Mouse (Mus musculus): ENCODE measurements at regions not wholly inside any gene's neighbourhood (a gene's known extent, or its start where the extent isn't known, plus 50 kb on each side); places are given as distances from the start of the nearest gene placed in this dataset.

GRCm38 (mm10) chr8:116372574-116372973 is 132.2 kb upstream of the Dynlrb2 start:
- Histone ChIP-seq H3K36me3 (no peaks in the 10 kb centered on the region), H3K27me3 (no peaks in the 10 kb centered on the region), H3K4me3 (no peak overlapping the region), H3K27ac (no peak overlapping the region; the same call in 1 of the 2 replicates), H3K9ac (no peak overlapping the region), H3K9me3 (no peaks in the 10 kb centered on the region), H3K4me2 (replicated peaks) (no peak overlapping the region), H3K4me1 (peaks cover 6% of the 10 kb centered on the region; the same call in 1 of the 2 replicates)
- ATAC-seq (ENCODE audit: low FRiP score, low read depth): no peak
- WGBS: 65% methylated on average over 3 of the region's 3 CpGs

- no peaks in the 10 kb centered on the region for H3K9me3 ChIP-seq
- H3K27me3 ChIP-seq: no peaks in the 10 kb centered on the region
- no peaks in the 10 kb centered on the region for H3K36me3 ChIP-seq
- ATAC-seq (ENCODE audit: low FRiP score, low read depth): no peak
- H3K4me2 ChIP-seq (replicated peaks): no peak overlapping the region
- H3K4me1 ChIP-seq: peaks cover 6% of the 10 kb centered on the region; the same call in 1 of the 2 replicates
- 86% methylated on average over 9 of the region's 9 CpGs for WGBS
- no peak overlapping the region for H3K9ac ChIP-seq
- H3K27ac ChIP-seq: peak overlapping the region; percentile 39; the same call in 1 of the 2 replicates
- H3K4me3 ChIP-seq: no peak overlapping the region
These were observed 132.7 kb upstream of the Dynlrb2 start for GRCm38 (mm10) chr8:116372056-116372455.

DNA sequence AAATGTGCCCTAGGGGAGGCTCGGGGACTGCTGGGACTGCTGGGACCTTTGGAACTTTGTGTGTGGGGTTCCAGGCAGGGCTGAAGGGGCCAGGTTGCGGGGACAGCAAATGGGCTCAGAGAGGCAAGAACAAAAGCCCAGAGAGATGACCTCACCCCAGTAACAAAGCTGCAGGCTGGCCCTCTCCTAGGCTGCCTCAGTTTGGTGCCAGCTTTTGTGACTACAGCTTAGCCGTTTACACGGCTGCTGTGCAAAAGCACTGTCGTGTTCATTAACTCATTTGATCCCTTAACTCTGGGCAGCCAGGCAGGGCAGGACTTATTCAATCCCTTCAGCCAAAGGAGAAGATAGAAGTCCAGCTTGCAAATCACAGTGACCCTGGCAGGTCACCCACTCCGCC is 137.3 kb upstream of the Dynlrb2 start:
- no peak for ATAC-seq (ENCODE audit: low FRiP score, low read depth)
- Histone ChIP-seq H3K9me3 (0 out of 2 replicates have a peak, but pooled peaks cover 3% of the 10 kb centered on the region), H3K36me3 (no peaks in the 10 kb centered on the region), H3K4me2 (replicated peaks) (no peak overlapping the region), H3K27ac (no peak overlapping the region), H3K4me1 (peaks cover 6% of the 10 kb centered on the region; the same call in 1 of the 2 replicates), H3K9ac (no peak overlapping the region), H3K4me3 (no peak overlapping the region), H3K27me3 (peaks cover 8% of the 10 kb centered on the region; the same call in 1 of the 2 replicates)
- 80% methylated on average over 6 of the region's 6 CpGs for WGBS

- 73% methylated on average over 3 of the region's 3 CpGs for WGBS
- H3K4me1 ChIP-seq: peaks cover 6% of the 10 kb centered on the region; the same call in 1 of the 2 replicates
- ATAC-seq (ENCODE audit: low FRiP score, low read depth): no peak
These were observed 138.1 kb upstream of the Dynlrb2 start for GRCm38 (mm10) chr8:116366706-116367105.

DNA sequence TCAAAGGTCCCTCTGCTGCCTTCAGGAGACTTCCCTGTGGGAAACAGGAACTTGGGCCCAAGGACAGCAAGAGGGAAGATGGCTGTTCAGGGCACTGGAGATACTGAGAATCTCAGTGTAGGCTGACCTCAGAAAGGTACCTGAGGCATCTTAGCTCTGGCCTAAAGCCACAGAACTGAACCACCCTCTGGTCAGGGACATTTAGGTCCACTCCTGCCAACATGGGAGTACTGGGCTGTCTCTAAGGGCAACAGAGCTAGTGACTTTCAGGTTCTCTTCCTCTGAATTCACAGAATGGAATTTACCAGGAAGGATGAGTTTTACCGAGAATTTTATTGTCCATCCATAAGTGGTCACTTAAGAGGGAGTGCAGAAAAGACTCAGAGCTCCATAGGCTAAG is 140.0 kb upstream of the Dynlrb2 start:
- H3K27me3 ChIP-seq: peaks cover 8% of the 10 kb centered on the region; the same call in 1 of the 2 replicates
- no peak overlapping the region for H3K4me2 ChIP-seq (replicated peaks)
- H3K4me1 ChIP-seq: no peaks in the 10 kb centered on the region
- 0 out of 2 replicates have a peak, but pooled peaks cover 3% of the 10 kb centered on the region for H3K9me3 ChIP-seq
- H3K27ac ChIP-seq: no peak overlapping the region
- 46% methylated on average over 1 of the region's 1 CpGs for WGBS
- no peak overlapping the region for H3K9ac ChIP-seq
- no peaks in the 10 kb centered on the region for H3K36me3 ChIP-seq
- no peak overlapping the region for H3K4me3 ChIP-seq
- ATAC-seq (ENCODE audit: low FRiP score, low read depth): no peak

More at GRCm38 (mm10) chr8:116366706-116367105, 138.1 kb upstream of the Dynlrb2 start:
- H3K9ac ChIP-seq: no peak overlapping the region
- 0 out of 2 replicates have a peak, but pooled peaks cover 3% of the 10 kb centered on the region for H3K9me3 ChIP-seq
- no peak overlapping the region for H3K4me3 ChIP-seq
- H3K4me2 ChIP-seq (replicated peaks): no peak overlapping the region
- no peak overlapping the region for H3K27ac ChIP-seq
- H3K36me3 ChIP-seq: no peaks in the 10 kb centered on the region
- peaks cover 8% of the 10 kb centered on the region; the same call in 1 of the 2 replicates for H3K27me3 ChIP-seq

- no peaks in the 10 kb centered on the region for H3K4me1 ChIP-seq
- H3K9me3 ChIP-seq: 0 out of 2 replicates have a peak, but pooled peaks cover 3% of the 10 kb centered on the region
- no peak overlapping the region for H3K27ac ChIP-seq
- no peak overlapping the region for H3K9ac ChIP-seq
- 79% methylated on average over 2 of the region's 2 CpGs for WGBS
- H3K36me3 ChIP-seq: no peaks in the 10 kb centered on the region
- no peak overlapping the region for H3K4me3 ChIP-seq
- no peak overlapping the region for H3K4me2 ChIP-seq (replicated peaks)
- ATAC-seq (ENCODE audit: low FRiP score, low read depth): no peak
- H3K27me3 ChIP-seq: peaks cover 8% of the 10 kb centered on the region; the same call in 1 of the 2 replicates
These were observed 140.6 kb upstream of the Dynlrb2 start for GRCm38 (mm10) chr8:116364172-116364571.

- H3K4me3 ChIP-seq: no peak overlapping the region
- no peak overlapping the region for H3K9ac ChIP-seq
- no peaks in the 10 kb centered on the region for H3K36me3 ChIP-seq
- no peak overlapping the region for H3K4me2 ChIP-seq (replicated peaks)
- H3K4me1 ChIP-seq: no peaks in the 10 kb centered on the region
- H3K27ac ChIP-seq: no peak overlapping the region
- no peak for ATAC-seq (ENCODE audit: low FRiP score, low read depth)
- peaks cover 8% of the 10 kb centered on the region; the same call in 1 of the 2 replicates for H3K27me3 ChIP-seq
- WGBS: 44% methylated on average over 4 of the region's 4 CpGs
- H3K9me3 ChIP-seq: 0 out of 2 replicates have a peak, but pooled peaks cover 3% of the 10 kb centered on the region
These were observed 142.4 kb upstream of the Dynlrb2 start for GRCm38 (mm10) chr8:116362351-116362750.

DNA sequence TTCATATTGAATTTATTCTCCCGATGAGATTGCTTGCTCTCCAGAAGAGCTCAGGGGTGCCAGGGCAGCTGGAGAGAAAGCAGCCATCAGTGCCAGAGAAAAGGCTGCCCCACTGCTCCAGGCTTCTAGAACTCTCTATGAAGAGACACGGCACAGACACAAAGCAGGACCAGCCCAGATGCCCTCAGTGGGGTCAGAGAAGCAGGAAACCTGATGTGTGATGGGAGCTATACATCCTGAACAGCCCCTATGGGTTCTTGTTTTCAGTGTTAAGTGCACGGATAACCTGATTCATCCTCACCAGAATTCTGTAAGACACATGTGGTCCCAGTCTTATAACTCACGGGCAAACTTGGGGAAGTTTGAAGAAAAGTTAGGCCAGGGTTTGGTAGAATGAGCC is 145.0 kb upstream of the Dynlrb2 start:
- Histone ChIP-seq H3K27me3 (0 out of 2 replicates have a peak, but pooled peaks cover 2% of the 10 kb centered on the region), H3K36me3 (no peaks in the 10 kb centered on the region), H3K9me3 (no peaks in the 10 kb centered on the region), H3K4me3 (no peak overlapping the region), H3K4me1 (no peaks in the 10 kb centered on the region), H3K4me2 (replicated peaks) (no peak overlapping the region), H3K9ac (no peak overlapping the region), H3K27ac (no peak overlapping the region)
- WGBS: 80% methylated on average over 4 of the region's 4 CpGs
- no peak for ATAC-seq (ENCODE audit: low FRiP score, low read depth)

DNA sequence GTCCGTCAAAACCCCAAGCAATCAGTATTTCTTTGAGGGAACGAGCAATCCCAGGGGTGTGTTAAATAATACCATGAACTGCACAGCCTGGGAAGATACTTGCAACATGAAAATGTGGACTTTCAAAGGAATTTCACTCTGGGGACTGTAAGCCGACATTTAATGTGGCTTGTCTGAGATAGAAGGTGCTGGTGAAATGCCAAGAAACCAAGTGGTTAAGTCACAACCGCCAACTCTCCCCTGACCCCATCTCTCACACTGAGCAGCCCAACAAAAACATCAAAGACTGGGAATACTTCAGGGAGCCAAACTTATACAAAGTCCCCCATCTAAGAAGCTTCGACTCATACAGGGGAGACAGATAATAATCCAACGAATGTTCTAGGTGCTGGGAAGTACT is 150.0 kb upstream of the Dynlrb2 start:
- Histone ChIP-seq H3K9me3 (no peaks in the 10 kb centered on the region), H3K4me1 (no peaks in the 10 kb centered on the region), H3K4me2 (replicated peaks) (no peak overlapping the region), H3K27ac (no peak overlapping the region), H3K9ac (no peak overlapping the region), H3K27me3 (no peaks in the 10 kb centered on the region), H3K4me3 (no peak overlapping the region), H3K36me3 (no peaks in the 10 kb centered on the region)
- no peak for ATAC-seq (ENCODE audit: low FRiP score, low read depth)
- 64% methylated on average over 6 of the region's 6 CpGs for whole genome bisulfite sequencing

- H3K4me2 ChIP-seq (replicated peaks): no peak overlapping the region
- H3K27me3 ChIP-seq: no peaks in the 10 kb centered on the region
- ATAC-seq (ENCODE audit: low FRiP score, low read depth): no peak
- H3K9ac ChIP-seq: no peak overlapping the region
- H3K9me3 ChIP-seq: no peaks in the 10 kb centered on the region
- H3K4me1 ChIP-seq: no peaks in the 10 kb centered on the region
- H3K4me3 ChIP-seq: no peak overlapping the region
- 91% methylated on average over 5 of the region's 5 CpGs for WGBS
- no peak overlapping the region for H3K27ac ChIP-seq
- no peaks in the 10 kb centered on the region for H3K36me3 ChIP-seq
These were observed 150.9 kb upstream of the Dynlrb2 start for GRCm38 (mm10) chr8:116353911-116354310.

DNA sequence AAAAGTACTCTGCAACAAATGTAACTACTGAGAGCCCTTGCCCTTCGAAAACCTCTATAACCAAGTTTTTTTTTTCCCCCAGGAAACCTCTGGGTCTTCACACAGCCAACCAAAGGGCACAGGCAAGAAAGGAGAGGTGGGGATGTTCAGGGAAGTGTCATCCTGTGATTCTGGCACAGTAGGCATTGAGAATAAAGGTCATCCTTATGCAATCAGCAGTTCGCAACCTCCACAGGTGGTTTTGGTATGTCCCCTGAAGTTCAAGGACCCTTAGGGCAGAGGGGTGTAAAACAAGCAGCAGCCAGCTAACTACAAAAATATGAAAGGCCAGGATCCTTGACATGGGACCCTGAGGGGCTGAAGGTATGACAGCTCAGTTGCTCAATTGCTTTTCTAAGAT is 152.1 kb upstream of the Dynlrb2 start:
- WGBS: 90% methylated on average over 2 of the region's 2 CpGs

DNA sequence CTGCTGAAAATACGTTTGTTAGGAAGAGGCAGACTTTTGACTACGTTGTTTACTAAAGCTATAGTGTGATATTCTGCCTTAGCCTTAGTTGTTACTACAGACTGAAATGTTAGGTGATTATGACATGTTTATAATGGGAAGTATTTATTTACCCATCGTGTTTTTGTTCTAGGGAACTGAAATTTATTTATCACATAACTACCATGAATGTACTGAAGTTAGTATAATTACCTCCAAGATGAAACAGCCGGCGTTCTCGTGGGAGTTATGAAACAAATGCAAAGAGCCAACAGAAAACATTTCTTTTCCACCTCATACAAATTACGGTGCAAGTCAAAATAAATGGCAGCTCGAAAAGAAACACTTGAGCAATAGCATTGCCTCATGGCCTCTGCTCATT is 155.8 kb upstream of the Dynlrb2 start:
- 79% methylated on average over 8 of the region's 8 CpGs for WGBS

More for the DNA sequence above, 152.1 kb upstream of the Dynlrb2 start:
- Histone ChIP-seq H3K4me3 (no peak overlapping the region), H3K27me3 (no peaks in the 10 kb centered on the region), H3K4me1 (no peaks in the 10 kb centered on the region), H3K36me3 (no peaks in the 10 kb centered on the region), H3K9me3 (no peaks in the 10 kb centered on the region), H3K4me2 (replicated peaks) (no peak overlapping the region), H3K9ac (no peak overlapping the region), H3K27ac (no peak overlapping the region)
- ATAC-seq (ENCODE audit: low FRiP score, low read depth): no peak

DNA sequence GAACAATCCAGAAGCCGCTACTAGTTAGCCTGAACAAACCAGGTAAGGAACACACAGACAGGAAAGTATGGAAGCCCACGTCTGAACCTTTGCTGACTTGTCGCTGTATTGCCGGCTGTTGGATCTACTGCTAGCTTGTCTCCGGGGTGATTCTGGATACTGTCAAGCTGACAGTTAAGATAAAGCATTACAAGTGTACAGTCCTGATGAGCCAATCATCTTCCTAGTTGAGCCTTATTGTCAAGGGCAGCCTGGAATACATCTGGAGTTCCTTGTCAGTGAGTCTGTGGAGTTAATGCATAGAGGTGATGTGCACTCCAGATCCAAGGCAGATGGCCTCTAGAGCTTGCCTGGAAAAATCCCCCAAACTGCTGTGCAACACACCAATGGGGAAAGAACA is 157.8 kb upstream of the Dynlrb2 start:
- peaks cover 9% of the 10 kb centered on the region; the same call in 1 of the 2 replicates for H3K4me1 ChIP-seq
- no peak overlapping the region for H3K4me2 ChIP-seq (replicated peaks)
- H3K9me3 ChIP-seq: no peaks in the 10 kb centered on the region
- H3K4me3 ChIP-seq: no peak overlapping the region
- H3K27me3 ChIP-seq: 0 out of 2 replicates have a peak, but pooled peaks cover 6% of the 10 kb centered on the region
- H3K9ac ChIP-seq: no peak overlapping the region
- H3K36me3 ChIP-seq: no peaks in the 10 kb centered on the region
- ATAC-seq (ENCODE audit: low FRiP score, low read depth): no peak
- 68% methylated on average over 5 of the region's 5 CpGs for WGBS
- H3K27ac ChIP-seq: no peak overlapping the region

More for the DNA sequence above, 155.8 kb upstream of the Dynlrb2 start:
- H3K4me3 ChIP-seq: no peak overlapping the region
- no peak for ATAC-seq (ENCODE audit: low FRiP score, low read depth)
- H3K9me3 ChIP-seq: no peaks in the 10 kb centered on the region
- no peak overlapping the region for H3K9ac ChIP-seq
- no peak overlapping the region for H3K4me2 ChIP-seq (replicated peaks)
- 0 out of 2 replicates have a peak, but pooled peaks cover 6% of the 10 kb centered on the region for H3K27me3 ChIP-seq
- 0 out of 2 replicates have a peak, but pooled peaks cover 1% of the 10 kb centered on the region for H3K4me1 ChIP-seq
- H3K36me3 ChIP-seq: no peaks in the 10 kb centered on the region
- H3K27ac ChIP-seq: no peak overlapping the region

Measured in limb, embryonic 13.5 days (tissue).